Mouse (Mus musculus) megakaryocyte, embryonic 14.5 days (primary cell): ENCODE measurements at regions not wholly inside any gene's neighbourhood (a gene's known extent, or its start where the extent isn't known, plus 50 kb on each side); places are given as distances from the start of the nearest gene placed in this dataset.

Source experiments
- FLI1 ChIP-seq: IDR thresholded peaks from 2 replicates; pipeline ENCODE4 v1.6.1; 2012; ENCODE audit warnings: low read length, inconsistent platforms, mixed read lengths
- GATA1 ChIP-seq: IDR thresholded peaks from 3 replicates; pipeline ENCODE4 v1.6.1; 2012; ENCODE audit warnings: mixed read lengths, low read length, inconsistent platforms, borderline replicate concordance

GRCm38 (mm10) chr15:62132895-62133294 is 1210.1 kb upstream of the A1bg start:
- TF ChIP-seq GATA1 (no peak), FLI1 (no peak)
